Mouse (Mus musculus): ENCODE results near the gene Fate1. TPM values are rescaled to one million over a fixed set of nuclear protein-coding genes. Genes with fewer than 3 reads are reported as not detected.
A peak's percentile ranks its signal among the peaks of the same experiment; 100 is the strongest.
"Not testable (repeated sequence)": the region's sequence is repeated elsewhere in the genome, so short reads cannot be mapped to it uniquely, and the experiment has no call there.

Gene Fate1
- polyA plus RNA-seq (2016; fragmentation: Nextera tagmentation; extraction: Ambion mirVana) = not detected in 2 replicates

DNA sequence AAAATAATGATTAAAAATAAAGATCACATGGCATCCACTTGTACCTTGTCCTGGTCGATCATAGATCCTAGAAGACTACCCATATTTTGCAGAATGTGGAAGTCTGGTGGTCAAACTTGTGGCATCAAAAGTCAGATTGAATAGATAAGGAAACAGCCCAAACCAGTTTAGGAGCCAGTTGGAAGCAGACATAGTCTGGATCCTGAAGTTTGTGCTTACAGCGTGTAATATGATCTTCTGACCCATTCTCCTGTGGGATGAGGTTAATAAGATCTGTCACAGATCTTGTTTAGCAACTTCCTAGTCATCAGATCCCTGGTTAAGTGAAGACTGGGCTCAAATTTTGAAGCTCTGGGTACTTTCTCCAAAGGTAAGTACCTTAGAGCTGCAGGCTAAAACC, at the start of gene Fate1:
TSS of gene Fate1 (plus strand) at position 301 of the 400 bp plus-strand sequence.
- WGBS = 70% methylated on average over 2 of the region's 2 CpGs
- DNase-seq (ENCODE audit: low spot score) = no peak
- no peak within 1 kb of the TSS for H3K4me3 ChIP-seq
- peaks cover 15% of the 10 kb centered on the region for H3K27me3 ChIP-seq (ENCODE audit: low read depth, poor library complexity, severe bottlenecking)
- H3K4me1 ChIP-seq = no peaks in the 10 kb centered on the region
- H3K9me3 ChIP-seq (replicated peaks) = no peaks in the 10 kb centered on the region
- no peak within 1 kb of the TSS for H3K27ac ChIP-seq (replicated peaks)
- no peaks in the 10 kb centered on the region for H3K36me3 ChIP-seq

DNA sequence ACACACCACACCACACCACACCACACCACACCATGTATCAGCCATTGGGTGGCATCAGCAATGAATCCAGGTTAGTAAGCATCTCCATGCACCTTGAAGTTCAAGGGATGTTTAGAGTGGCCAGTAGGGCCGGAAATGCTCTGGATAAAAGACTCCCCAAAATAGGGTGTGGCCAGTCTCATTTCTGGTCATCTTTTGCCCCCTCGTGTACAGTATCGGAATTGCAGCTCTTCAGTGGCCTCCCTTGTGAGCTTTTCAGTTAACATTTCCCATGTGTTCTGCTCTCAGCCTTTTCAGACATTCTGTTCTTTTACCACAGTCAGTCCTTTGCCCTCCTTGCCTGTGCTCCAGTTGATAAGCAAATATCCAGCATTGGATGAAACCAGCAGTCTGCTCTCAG, 26.2 kb upstream of the Fate1 start:
- Histone ChIP-seq H3K9me3 (replicated peaks) (no peaks in the 10 kb centered on the region), H3K4me1 (no peaks in the 10 kb centered on the region), H3K27me3 (ENCODE audit: low read depth, poor library complexity, severe bottlenecking) (peaks cover 6% of the 10 kb centered on the region; the same call in 1 of the 2 replicates), H3K36me3 (no peaks in the 10 kb centered on the region), H3K4me3 (no peak overlapping the region), H3K27ac (replicated peaks) (no peak overlapping the region)
- DNase-seq (ENCODE audit: low spot score) = peak; percentile 32
- WGBS = 27% methylated on average over 3 of the region's 3 CpGs

DNA sequence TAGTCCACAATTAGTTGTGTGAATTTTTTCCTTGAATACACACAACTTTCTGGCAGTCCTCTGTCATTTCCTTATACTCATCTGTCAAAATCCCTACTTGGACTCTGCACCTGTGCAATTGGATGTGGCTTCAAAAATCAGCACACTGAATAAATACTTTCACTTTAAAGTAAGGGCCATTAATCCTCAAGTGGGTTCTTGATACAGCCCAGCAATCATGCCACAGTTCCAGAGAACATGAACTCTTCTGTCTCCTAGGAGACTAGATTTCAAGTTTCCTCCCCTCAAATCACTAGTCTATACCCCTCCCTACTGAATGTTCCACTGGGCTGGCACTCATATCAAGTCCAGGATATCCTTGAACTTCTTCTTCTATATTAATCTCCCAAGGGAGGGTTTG, 14.4 kb upstream of the Fate1 start:
- 0 out of 2 replicates have a peak, but pooled peaks cover 7% of the 10 kb centered on the region for H3K9me3 ChIP-seq (replicated peaks)
- peaks cover 33% of the 10 kb centered on the region for H3K27me3 ChIP-seq (ENCODE audit: low read depth, poor library complexity, severe bottlenecking)
- peaks cover 6% of the 10 kb centered on the region for H3K4me1 ChIP-seq
- no peak overlapping the region for H3K27ac ChIP-seq (replicated peaks)
- H3K36me3 ChIP-seq = no peaks in the 10 kb centered on the region
- H3K4me3 ChIP-seq = no peak overlapping the region
- DNase-seq (ENCODE audit: low spot score) = no peak

DNA sequence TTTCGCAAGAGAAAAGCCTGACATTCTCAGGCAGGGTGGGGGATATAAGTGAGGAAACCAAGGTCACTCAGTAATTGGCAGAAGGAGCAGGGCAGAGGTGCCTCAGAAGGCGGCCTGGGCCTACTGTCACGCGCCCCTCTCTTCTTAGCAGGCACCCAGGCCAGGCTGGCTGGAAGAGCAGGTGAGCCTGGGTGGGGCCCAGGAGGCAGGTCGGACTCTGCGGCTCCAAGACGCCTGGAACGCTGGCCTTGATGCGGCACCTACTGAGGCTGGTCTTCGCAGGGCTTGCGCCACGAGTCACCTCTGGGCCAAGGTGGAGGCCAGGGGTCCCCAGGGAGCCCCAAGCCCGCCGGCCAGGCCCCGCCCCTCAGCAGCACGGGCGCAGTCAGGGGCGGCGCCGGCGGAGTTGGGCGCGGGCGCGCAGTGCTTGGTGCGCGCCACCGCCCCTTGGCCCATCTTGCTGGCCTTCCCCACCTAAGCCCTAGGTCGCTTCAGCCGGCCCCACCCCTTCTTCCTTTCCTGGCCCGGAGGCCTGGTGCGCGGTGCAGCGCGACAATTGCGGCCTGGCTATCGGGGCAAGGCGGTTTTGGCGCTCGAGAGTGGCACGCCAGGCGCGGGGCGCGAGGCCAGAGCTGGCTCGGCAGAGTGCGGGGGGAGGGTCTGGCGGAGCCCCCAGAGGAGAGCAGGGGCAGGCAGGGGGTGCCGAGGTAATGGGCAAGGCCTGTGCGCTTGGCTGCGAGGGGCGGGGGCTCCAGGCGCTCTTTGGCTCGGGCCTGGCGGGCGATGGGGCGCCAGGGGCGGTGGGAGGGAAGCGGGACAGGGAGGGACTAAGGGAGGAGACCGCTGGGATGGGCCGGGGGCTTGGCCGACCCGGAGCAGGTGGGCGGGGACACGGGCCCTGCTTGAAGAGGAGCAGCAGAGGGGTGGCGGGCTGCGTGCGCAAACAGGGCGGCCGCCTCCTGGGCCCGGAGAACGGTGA, 10.4 kb upstream of the Fate1 start, which contains the start of gene Prrg3:
TSS of gene Prrg3 (plus strand) at position 552 of the 979 bp plus-strand sequence.
- Histone ChIP-seq H3K4me3 (peak within 1 kb of the TSS; percentile 63), H3K9me3 (replicated peaks) (0 out of 2 replicates have a peak, but pooled peaks cover 7% of the 10 kb centered on the region), H3K36me3 (peaks cover 5% of the 10 kb centered on the region), H3K27me3 (ENCODE audit: low read depth, poor library complexity, severe bottlenecking) (peaks cover 36% of the 10 kb centered on the region), H3K27ac (replicated peaks) (peak within 1 kb of the TSS; percentile 87), H3K4me1 (peaks cover 10% of the 10 kb centered on the region)
- DNase-seq (ENCODE audit: low spot score) = peak; percentile 79
- WGBS = 23% methylated on average over 55 of the region's 72 CpGs

DNA sequence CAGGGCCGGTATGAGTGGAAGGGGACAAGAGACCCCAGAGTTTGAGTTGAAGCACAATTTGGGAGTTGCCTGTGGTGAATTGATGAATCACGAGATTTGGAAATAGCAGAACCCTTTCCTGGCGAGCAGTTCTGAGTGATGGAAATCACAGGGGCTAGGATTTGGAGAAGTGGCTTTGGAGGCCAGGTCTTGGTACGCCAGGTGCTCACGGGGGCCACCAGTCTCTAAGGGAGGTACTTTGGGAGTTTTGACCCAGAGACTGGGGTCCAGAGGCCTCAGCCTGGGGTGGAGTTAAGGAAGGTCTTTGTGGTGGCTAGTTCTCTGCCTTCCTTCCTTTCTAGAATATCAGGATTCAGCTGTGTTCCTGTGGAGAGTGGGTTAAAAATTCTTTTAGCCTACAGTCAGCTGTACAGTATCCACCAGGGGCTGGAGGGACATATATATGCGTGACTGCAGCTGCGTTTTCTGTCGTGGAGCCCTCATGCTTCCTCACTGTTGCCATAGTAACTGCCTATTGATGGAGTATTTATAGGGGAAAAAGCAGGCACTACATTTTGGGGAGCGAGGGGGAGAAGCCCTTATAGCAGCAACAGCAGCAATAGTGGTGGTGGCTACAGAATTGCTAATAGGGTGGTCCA, 9.4 kb upstream of the Fate1 start:
- Histone ChIP-seq H3K9me3 (replicated peaks) (0 out of 2 replicates have a peak, but pooled peaks cover 7% of the 10 kb centered on the region), H3K4me1 (peaks cover 10% of the 10 kb centered on the region), H3K27me3 (ENCODE audit: low read depth, poor library complexity, severe bottlenecking) (peaks cover 40% of the 10 kb centered on the region), H3K4me3 (peak overlapping the region; percentile 63), H3K36me3 (peaks cover 5% of the 10 kb centered on the region), H3K27ac (replicated peaks) (peak overlapping the region; percentile 87)
- no peak for DNase-seq (ENCODE audit: low spot score)
- WGBS = 37% methylated on average over 9 of the region's 9 CpGs

DNA sequence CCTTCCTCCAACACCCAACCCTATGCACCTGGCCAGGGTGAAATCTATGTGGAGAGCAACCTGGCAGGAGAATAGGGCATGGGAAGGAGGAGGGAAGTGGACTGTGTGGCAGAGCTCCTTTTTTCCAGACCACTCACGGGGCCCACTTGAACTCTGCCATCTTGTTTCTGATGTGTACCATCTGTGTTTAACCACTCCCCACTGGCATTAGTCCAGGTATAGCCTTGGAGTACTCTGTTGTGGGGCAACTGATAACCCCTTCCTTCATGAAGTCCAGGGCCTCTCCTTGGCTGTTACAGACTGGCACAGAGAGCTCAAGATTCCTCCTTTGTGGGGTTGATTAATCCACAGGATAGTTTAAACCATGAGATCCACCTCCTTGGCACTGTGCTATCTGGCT, 4.6 kb upstream of the Fate1 start:
- no peak for DNase-seq (ENCODE audit: low spot score)
- Histone ChIP-seq H3K27ac (replicated peaks) (no peak overlapping the region), H3K27me3 (ENCODE audit: low read depth, poor library complexity, severe bottlenecking) (peaks cover 19% of the 10 kb centered on the region), H3K9me3 (replicated peaks) (no peaks in the 10 kb centered on the region), H3K36me3 (peaks cover 5% of the 10 kb centered on the region), H3K4me1 (peaks cover 6% of the 10 kb centered on the region), H3K4me3 (no peak overlapping the region)
- 86% methylated on average over 1 of the region's 1 CpGs for WGBS

DNA sequence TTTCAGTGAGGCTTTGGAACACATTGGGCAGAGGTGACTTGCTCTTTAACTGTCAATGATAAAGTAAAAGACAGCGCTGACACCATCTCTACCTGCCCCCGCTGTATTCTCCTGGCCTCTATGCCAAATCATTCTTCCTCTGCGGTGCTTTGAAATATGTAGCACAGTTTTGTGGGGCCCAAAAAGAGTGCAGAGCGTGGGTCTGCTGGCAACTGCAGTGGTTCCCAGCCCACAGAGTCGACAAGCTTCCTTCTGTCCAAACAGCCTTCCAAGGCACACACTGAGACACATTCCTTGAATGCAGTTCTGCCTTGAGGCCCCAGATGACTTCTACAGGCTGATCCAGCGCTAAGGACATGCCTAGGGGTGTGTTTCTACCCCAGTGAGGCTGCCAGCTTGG, 4.0 kb upstream of the Fate1 start:
- Histone ChIP-seq H3K27ac (replicated peaks) (no peak overlapping the region), H3K27me3 (ENCODE audit: low read depth, poor library complexity, severe bottlenecking) (peaks cover 15% of the 10 kb centered on the region), H3K4me1 (no peaks in the 10 kb centered on the region), H3K4me3 (no peak overlapping the region), H3K36me3 (peaks cover 5% of the 10 kb centered on the region), H3K9me3 (replicated peaks) (no peaks in the 10 kb centered on the region)
- WGBS = 77% methylated on average over 6 of the region's 6 CpGs
- no peak for DNase-seq (ENCODE audit: low spot score)

DNA sequence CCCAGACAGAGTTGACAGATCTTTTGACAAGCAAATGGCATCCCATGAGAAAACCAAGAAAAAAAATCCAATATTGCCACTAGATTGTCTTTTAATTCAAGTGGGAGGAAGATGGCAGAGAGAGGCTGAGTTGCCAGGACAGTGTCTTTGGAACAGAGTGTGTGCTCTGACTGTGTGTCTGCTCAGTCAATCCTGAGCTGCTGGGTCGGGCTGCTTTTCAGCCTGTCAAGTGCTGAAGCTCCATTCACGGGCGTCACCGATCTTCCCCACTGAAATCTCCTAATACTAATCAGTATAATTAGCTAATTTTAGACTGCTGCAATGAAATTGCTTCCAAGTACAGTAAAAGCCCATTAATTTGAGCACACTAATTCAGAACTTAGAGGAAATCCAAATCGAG, 1.5 kb upstream of the Fate1 start:
- no peaks in the 10 kb centered on the region for H3K9me3 ChIP-seq (replicated peaks)
- no peak for DNase-seq (ENCODE audit: low spot score)
- H3K4me1 ChIP-seq = no peaks in the 10 kb centered on the region
- H3K27ac ChIP-seq (replicated peaks) = no peak overlapping the region
- no peak overlapping the region for H3K4me3 ChIP-seq
- H3K36me3 ChIP-seq = peaks cover 5% of the 10 kb centered on the region
- H3K27me3 ChIP-seq (ENCODE audit: low read depth, poor library complexity, severe bottlenecking) = peaks cover 15% of the 10 kb centered on the region
- 71% methylated on average over 5 of the region's 5 CpGs for WGBS

DNA sequence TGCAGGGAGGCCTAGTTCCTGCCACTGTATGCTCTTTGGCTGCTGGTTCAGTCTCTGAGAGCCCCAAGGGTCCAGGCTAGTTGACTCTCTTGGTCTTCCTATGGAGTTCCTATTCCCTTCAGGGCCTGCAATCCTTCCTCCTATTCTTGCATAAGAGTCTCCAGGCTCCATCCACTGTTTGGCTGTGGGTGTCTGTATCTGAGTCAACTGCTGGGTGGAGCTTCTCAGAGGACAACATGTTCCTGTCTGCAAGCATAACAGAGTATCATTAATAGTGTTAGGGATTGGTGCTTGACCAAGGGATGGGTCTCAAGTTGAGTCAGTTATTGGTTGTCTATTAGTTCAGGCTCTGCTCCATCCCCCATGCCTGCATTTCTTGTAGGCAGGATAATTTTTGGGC, 4.9 kb downstream of the Fate1 start:
- H3K27me3 ChIP-seq (ENCODE audit: low read depth, poor library complexity, severe bottlenecking); DNase-seq (ENCODE audit: low spot score); H3K9me3 ChIP-seq (replicated peaks); H3K4me3 ChIP-seq; H3K4me1 ChIP-seq; H3K27ac ChIP-seq (replicated peaks); H3K36me3 ChIP-seq: not testable (repeated sequence)

DNA sequence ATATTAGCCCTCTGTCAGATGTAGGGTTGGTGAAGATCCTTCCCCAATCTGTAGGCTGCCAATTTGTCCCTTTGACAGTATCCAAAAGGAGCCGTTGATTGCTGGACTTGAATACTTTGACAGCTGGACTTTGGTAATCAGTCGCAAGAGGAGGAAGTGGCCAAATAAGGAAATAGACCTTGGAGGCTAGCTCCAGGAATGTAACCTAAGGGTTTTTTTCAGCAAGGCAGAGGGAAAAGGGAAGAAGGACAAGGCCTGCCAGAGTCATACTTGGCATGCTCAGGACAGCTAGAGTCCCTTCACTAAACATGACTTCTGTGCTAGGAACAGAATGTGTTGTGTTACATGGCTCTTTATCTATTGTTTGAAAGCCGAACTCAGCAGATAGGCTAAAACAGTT, 7.7 kb downstream of the Fate1 start:
- 80% methylated on average over 3 of the region's 3 CpGs for WGBS
- Histone ChIP-seq H3K27me3 (ENCODE audit: low read depth, poor library complexity, severe bottlenecking) (no peaks in the 10 kb centered on the region), H3K27ac (replicated peaks) (no peak overlapping the region), H3K4me3 (no peak overlapping the region), H3K36me3 (no peaks in the 10 kb centered on the region), H3K4me1 (no peaks in the 10 kb centered on the region), H3K9me3 (replicated peaks) (no peaks in the 10 kb centered on the region)
- no peak for DNase-seq (ENCODE audit: low spot score)

DNA sequence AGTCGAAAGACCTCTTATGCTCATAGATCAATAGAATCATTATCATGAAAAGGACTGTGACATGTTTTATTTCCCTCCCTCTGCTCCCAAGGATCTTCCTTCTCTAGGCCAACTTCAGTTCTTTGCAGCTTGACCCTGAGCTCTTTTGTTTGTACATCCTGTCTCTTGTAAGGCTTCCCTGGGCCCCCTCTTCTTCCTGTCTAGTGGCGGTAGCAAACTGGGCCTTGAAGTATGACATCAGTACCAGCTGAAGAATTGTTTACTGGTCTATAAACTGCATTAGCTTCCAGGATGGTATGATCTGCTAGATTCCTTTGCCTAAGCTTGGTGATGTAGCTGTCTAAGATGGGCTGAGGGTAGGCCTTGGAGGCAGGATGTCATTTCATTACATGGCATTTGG, 8.5 kb downstream of the Fate1 start:
- no peak for DNase-seq (ENCODE audit: low spot score)
- no peak overlapping the region for H3K4me3 ChIP-seq
- H3K4me1 ChIP-seq = no peaks in the 10 kb centered on the region
- no peaks in the 10 kb centered on the region for H3K36me3 ChIP-seq
- WGBS = 69% methylated on average over 2 of the region's 2 CpGs
- H3K27ac ChIP-seq (replicated peaks) = no peak overlapping the region
- H3K27me3 ChIP-seq (ENCODE audit: low read depth, poor library complexity, severe bottlenecking) = no peaks in the 10 kb centered on the region
- H3K9me3 ChIP-seq (replicated peaks) = no peaks in the 10 kb centered on the region

DNA sequence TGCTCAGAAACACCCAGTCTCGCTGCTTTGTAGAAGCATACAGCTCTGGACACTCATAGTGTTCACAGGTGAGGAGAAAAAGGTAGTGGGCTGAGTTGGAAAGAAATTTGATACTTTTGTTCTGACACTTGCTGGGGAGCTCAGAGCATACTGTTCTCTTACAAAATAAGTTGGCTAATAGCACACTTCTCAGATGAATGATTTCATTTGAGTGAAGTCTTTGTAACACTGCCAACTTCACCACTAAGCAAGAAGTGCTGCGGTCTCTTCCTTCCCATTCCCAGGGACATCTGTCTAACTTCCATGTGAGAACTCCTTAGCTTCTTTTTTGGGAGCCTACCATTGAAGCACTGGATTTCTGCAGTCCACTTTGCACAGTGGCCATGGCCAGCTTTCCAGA, 10.4 kb downstream of the Fate1 start:
- no peak for DNase-seq (ENCODE audit: low spot score)
- H3K27ac ChIP-seq (replicated peaks) = no peak overlapping the region
- no peaks in the 10 kb centered on the region for H3K9me3 ChIP-seq (replicated peaks)
- no peaks in the 10 kb centered on the region for H3K4me1 ChIP-seq
- 83% methylated on average over 2 of the region's 2 CpGs for WGBS
- no peak overlapping the region for H3K4me3 ChIP-seq
- H3K27me3 ChIP-seq (ENCODE audit: low read depth, poor library complexity, severe bottlenecking) = no peaks in the 10 kb centered on the region; the same call in 1 of the 2 replicates
- H3K36me3 ChIP-seq = no peaks in the 10 kb centered on the region

DNA sequence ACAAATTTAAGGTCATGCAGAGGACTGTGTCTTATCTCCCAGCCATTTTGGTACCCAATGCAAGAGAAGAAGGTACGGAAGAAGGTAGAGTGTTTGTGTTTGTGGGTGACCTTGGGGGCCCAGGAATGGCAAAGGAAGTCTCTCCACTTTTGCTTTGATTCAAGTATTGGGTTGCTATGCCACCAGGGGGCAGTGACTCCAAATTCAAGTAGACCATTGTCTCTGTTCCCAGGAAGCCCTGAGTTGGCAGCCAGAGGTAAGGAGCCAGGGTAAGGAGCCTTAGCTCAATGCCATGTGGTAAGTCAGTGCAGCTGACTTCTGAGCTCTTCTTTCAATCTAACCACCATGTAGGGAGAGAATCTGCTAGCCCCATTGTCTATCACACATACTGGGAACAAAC, 11.0 kb downstream of the Fate1 start:
- WGBS = 82% methylated on average over 1 of the region's 1 CpGs
- Histone ChIP-seq H3K9me3 (replicated peaks) (no peaks in the 10 kb centered on the region), H3K27ac (replicated peaks) (no peak overlapping the region), H3K36me3 (no peaks in the 10 kb centered on the region), H3K4me3 (no peak overlapping the region), H3K4me1 (no peaks in the 10 kb centered on the region), H3K27me3 (ENCODE audit: low read depth, poor library complexity, severe bottlenecking) (no peaks in the 10 kb centered on the region; the same call in 1 of the 2 replicates)
- DNase-seq (ENCODE audit: low spot score) = peak; percentile 14
